24 mouse cellular contexts compared by ENCODE assay signal in the genomic region with DNA sequence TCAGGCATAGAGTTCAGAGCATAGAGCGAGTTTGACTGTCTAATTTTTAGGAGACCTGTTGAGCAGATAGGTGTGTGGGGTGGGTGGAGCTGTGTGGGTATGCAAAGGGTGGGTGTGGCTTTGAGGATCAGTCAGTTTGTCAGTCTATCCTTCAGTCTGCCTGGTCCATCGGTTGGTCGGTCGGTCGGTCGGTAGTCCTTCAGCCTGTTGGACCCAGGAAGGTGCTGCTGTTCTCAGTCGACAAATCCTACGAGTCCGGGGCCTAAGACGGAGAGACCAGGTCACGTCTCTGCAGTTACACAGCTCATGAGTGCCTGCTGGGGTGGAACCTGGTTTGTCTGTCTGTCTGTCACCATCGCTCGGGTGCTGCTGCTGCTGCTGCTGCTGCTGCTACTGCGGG. TPM values are rescaled to one million over a fixed set of nuclear protein-coding genes. Genes with fewer than 3 reads are reported as not detected.
"Had no signal": no experiment of that assay in that cellular context is flagged by ENCODE, and none has a peak within 500 bp of the region (broad histone marks: within the 10 kb centered on the region; RNA-seq: fewer than 3 reads in every experiment).

No protein-coding gene starts in this region.

- H3K4me2 ChIP-seq: limb, embryonic 15.5 days; liver, embryonic 15.5 days had no signal

- H3K27ac ChIP-seq: kidney, postnatal 0 days; layer of hippocampus, adult 2 months; limb, embryonic 15.5 days; liver, embryonic 15.5 days; midbrain, embryonic 13.5 days; neural tube, embryonic 13.5 days; stomach, postnatal 0 days had no signal

- H3K27me3 ChIP-seq: neural tube, embryonic 13.5 days had no signal

- DNase-seq: kidney, adult 11 months; kidney, adult 9 months; kidney, postnatal 25 days; layer of hippocampus, adult 9-11 months; lung, adult 2 months; lung, postnatal 14 days; lung, postnatal 4 days; retina, postnatal 1 day; thymus, adult 2 months; thymus, postnatal 14 days; thymus, postnatal 4 days had no signal

- H3K9me3 ChIP-seq: limb, embryonic 15.5 days; liver, embryonic 15.5 days; midbrain, embryonic 13.5 days; neural tube, embryonic 13.5 days had no signal

- H3K36me3 ChIP-seq: liver, embryonic 15.5 days had no signal

- H3K4me1 ChIP-seq: liver, embryonic 15.5 days had no signal

- H3K4me3 ChIP-seq: layer of hippocampus, adult 2 months; limb, embryonic 15.5 days; liver, embryonic 15.5 days; midbrain, embryonic 13.5 days; myocyte; neural tube, embryonic 13.5 days had no signal

- H3K9ac ChIP-seq: limb, embryonic 15.5 days; liver, embryonic 15.5 days; midbrain, embryonic 13.5 days; neural tube, embryonic 13.5 days had no signal

RNA-seq across cellular contexts. Expression of a gene that starts 17.9 kb away (rescaled TPM):
- total RNA-seq: megakaryocyte progenitor cell, adult 5-6 weeks; megakaryocyte-erythroid progenitor cell, adult 5-6 weeks; monocyte, adult 5-6 weeks; neutrophil, adult 5-6 weeks had no signal
- polyA plus RNA-seq: large intestine, adult 2 months; lung, adult 2 months; myocyte had no signal
